Mouse (Mus musculus) embryonic facial prominence, embryonic 14.5 days (tissue): ENCODE data around the gene Tmem41b. TPM values are rescaled to one million over a fixed set of nuclear protein-coding genes. Genes with fewer than 3 reads are reported as not detected.
"Not testable (repeated sequence)": the region's sequence is repeated elsewhere in the genome, so short reads cannot be mapped to it uniquely, and the experiment has no call there.

Experiments
- ATAC-seq: fragments of 200-750 bp; cut with Nextera tagmentation; 2 replicates; pipeline ENCODE4 v1.8.0; 2017; ENCODE audit warnings: low read depth, moderate number of reproducible peaks, moderate TSS enrichment
- DNase-seq: peaks from one replicate; pipeline ENCODE4 v3.0.0-alpha.2; 2015; ENCODE audit warnings: low spot score
- H3K27ac ChIP-seq: fragments of 300-500 bp; sonication (generic); replicated peaks from 2 replicates; pipeline ENCODE4 v1.5.1; 2014; ENCODE audit warnings: low read depth, mild to moderate bottlenecking, low read length, moderate library complexity
- H3K27me3 ChIP-seq: fragments of 300-500 bp; sonication (generic); replicated peaks from 2 replicates; pipeline ENCODE4 v1.6.1; 2014; ENCODE audit warnings: low read length; ENCODE audit not compliant: control insufficient read depth, insufficient read depth
- H3K36me3 ChIP-seq: fragments of 300-500 bp; sonication (generic); 2 replicates; pipeline ENCODE4 v1.6.1; 2014; ENCODE audit warnings: low read length, mixed read lengths; ENCODE audit not compliant: control insufficient read depth, insufficient read depth
- H3K4me1 ChIP-seq: fragments of 300-500 bp; sonication (generic); 2 replicates; pipeline ENCODE4 v1.6.1; 2014; ENCODE audit warnings: antibody characterized with exemption, low read length; ENCODE audit not compliant: control insufficient read depth, insufficient read depth
- H3K4me2 ChIP-seq: fragments of 300-500 bp; sonication (generic); 2 replicates; pipeline ENCODE4 v1.6.1; 2014; ENCODE audit warnings: low read depth, mild to moderate bottlenecking, low read length, moderate library complexity, mixed read lengths
- H3K4me3 ChIP-seq: fragments of 300-500 bp; sonication (generic); 2 replicates; pipeline ENCODE4 v1.5.1; 2014; ENCODE audit warnings: low read depth, mild to moderate bottlenecking, low read length
- H3K9ac ChIP-seq: fragments of 300-500 bp; sonication (generic); 2 replicates; pipeline ENCODE4 v1.6.1; 2014; ENCODE audit warnings: low read depth, mild to moderate bottlenecking, low read length, moderate library complexity, mixed read lengths
- H3K9me3 ChIP-seq: fragments of 300-500 bp; sonication (generic); 2 replicates; pipeline ENCODE4 v1.6.1; 2016; ENCODE audit warnings: low read length; ENCODE audit not compliant: control insufficient read depth
- WGBS: fragments of 180-500 bp; shearing (Covaris S2); extraction: QIAGEN DNeasy Blood & Tissue Kit; methylation state at CpG from one replicate; pipeline ENCODE4 v1.1.7; 2014; 5-methylcytosine and 5-hydroxymethylcytosine counted together
- polyA plus RNA-seq: library from polyadenylated mRNA; unstranded; fragments of >200 nt; fragmentation: Nextera tagmentation; extraction: Ambion mirVana; gene quantifications from 2 replicates; pipeline ENCODE4 v1.2.1, GENCODE M21; 2014

Gene Tmem41b
- 67.6 and 70.6 TPM in 2 replicates for polyA plus RNA-seq

GRCm38 (mm10) chr7:109986775-109987174 lies at the start of gene Tmem41b:
Tmem41b (minus strand) TSS chr7:109986929.
- not testable (repeated sequence) for H3K27me3 ChIP-seq, ATAC-seq, H3K4me1 ChIP-seq, DNase-seq, H3K9me3 ChIP-seq, H3K36me3 ChIP-seq
- Histone ChIP-seq H3K9ac (peak within 1 kb of the TSS; percentile 73), H3K27ac (peak within 1 kb of the TSS; percentile 89), H3K4me2 (peak within 1 kb of the TSS; percentile 59), H3K4me3 (peak within 1 kb of the TSS; percentile 52)
- 40% methylated on average over 6 of the region's 6 CpGs for WGBS

GRCm38 (mm10) chr7:110030342-110030741 lies 43.6 kb upstream of the Tmem41b start:
- Histone ChIP-seq H3K27ac (no peak overlapping the region), H3K4me2 (no peak overlapping the region), H3K4me1 (no peaks in the 10 kb centered on the region), H3K9ac (no peak overlapping the region), H3K36me3 (peaks cover 57% of the 10 kb centered on the region), H3K27me3 (no peaks in the 10 kb centered on the region), H3K4me3 (no peak overlapping the region), H3K9me3 (no peaks in the 10 kb centered on the region)
- ATAC-seq (no peak), DNase-seq (no peak)
- WGBS = 75% methylated on average over 3 of the region's 3 CpGs

- Histone ChIP-seq H3K27me3 (no peaks in the 10 kb centered on the region), H3K4me1 (no peaks in the 10 kb centered on the region), H3K27ac (no peak overlapping the region), H3K4me2 (no peak overlapping the region), H3K36me3 (peaks cover 49% of the 10 kb centered on the region), H3K9me3 (peaks cover 8% of the 10 kb centered on the region), H3K4me3 (no peak overlapping the region), H3K9ac (no peak overlapping the region)
- no peak for DNase-seq
- 67% methylated on average over 1 of the region's 1 CpGs for WGBS
- ATAC-seq = no peak
Measured at GRCm38 (mm10) chr7:110028826-110029225, 42.1 kb upstream of the Tmem41b start.

GRCm38 (mm10) chr7:110026594-110026993 lies 39.9 kb upstream of the Tmem41b start:
- peaks cover 8% of the 10 kb centered on the region for H3K9me3 ChIP-seq
- H3K27ac ChIP-seq = no peak overlapping the region
- H3K9ac ChIP-seq = no peak overlapping the region
- peaks cover 30% of the 10 kb centered on the region; the same call in 1 of the 2 replicates for H3K36me3 ChIP-seq
- DNase-seq (no peak), ATAC-seq (no peak)
- H3K4me2 ChIP-seq = no peak overlapping the region
- WGBS = 68% methylated on average over 2 of the region's 2 CpGs
- H3K4me3 ChIP-seq = no peak overlapping the region
- H3K4me1 ChIP-seq = no peaks in the 10 kb centered on the region
- no peaks in the 10 kb centered on the region for H3K27me3 ChIP-seq

GRCm38 (mm10) chr7:110023553-110023952 lies 36.8 kb upstream of the Tmem41b start:
- Histone ChIP-seq H3K27ac (no peak overlapping the region), H3K4me2 (no peak overlapping the region), H3K4me3 (no peak overlapping the region), H3K9me3 (peaks cover 8% of the 10 kb centered on the region), H3K9ac (no peak overlapping the region), H3K27me3 (no peaks in the 10 kb centered on the region), H3K36me3 (peaks cover 6% of the 10 kb centered on the region; the same call in 1 of the 2 replicates), H3K4me1 (peaks cover 9% of the 10 kb centered on the region)
- DNase-seq = no peak
- no peak for ATAC-seq
- WGBS = 85% methylated on average over 1 of the region's 1 CpGs

- H3K9me3 ChIP-seq = no peaks in the 10 kb centered on the region
- H3K4me1 ChIP-seq = peaks cover 9% of the 10 kb centered on the region
- H3K4me2 ChIP-seq = peak overlapping the region; percentile 76
- DNase-seq (peak; percentile 5), ATAC-seq (peak; percentile 78)
- peak overlapping the region; percentile 94 for H3K27ac ChIP-seq
- under 1% methylated on average over 20 of the region's 42 CpGs for WGBS
- H3K27me3 ChIP-seq = no peaks in the 10 kb centered on the region
- H3K4me3 ChIP-seq = peak overlapping the region; percentile 98
- H3K36me3 ChIP-seq = no peaks in the 10 kb centered on the region
- peak overlapping the region; percentile 98 for H3K9ac ChIP-seq
Measured at GRCm38 (mm10) chr7:110018631-110019482, 32.1 kb upstream of the Tmem41b start.

- H3K9me3 ChIP-seq = no peaks in the 10 kb centered on the region
- H3K4me2 ChIP-seq = peak within 1 kb of the TSS; percentile 76
- H3K36me3 ChIP-seq = no peaks in the 10 kb centered on the region
- H3K4me1 ChIP-seq = peaks cover 9% of the 10 kb centered on the region
- H3K27ac ChIP-seq = peak within 1 kb of the TSS; percentile 94
- peak; percentile 98 for ATAC-seq
- H3K9ac ChIP-seq = peak within 1 kb of the TSS; percentile 98
- H3K4me3 ChIP-seq = peak within 1 kb of the TSS; percentile 98
- DNase-seq = peak; percentile 98
- under 1% methylated on average over 40 of the region's 48 CpGs for WGBS
- no peaks in the 10 kb centered on the region for H3K27me3 ChIP-seq
Measured at GRCm38 (mm10) chr7:110018117-110018630, 31.4 kb upstream of the Tmem41b start, which contains the start of gene Ipo7. Ipo7 (plus strand) TSS chr7:110018274.

- WGBS = 83% methylated on average over 5 of the region's 5 CpGs
- H3K4me2 ChIP-seq = no peak overlapping the region
- no peak overlapping the region for H3K27ac ChIP-seq
- DNase-seq (no peak), ATAC-seq (no peak)
- no peak overlapping the region for H3K9ac ChIP-seq
- no peaks in the 10 kb centered on the region for H3K27me3 ChIP-seq
- no peaks in the 10 kb centered on the region for H3K9me3 ChIP-seq
- H3K4me1 ChIP-seq = no peaks in the 10 kb centered on the region
- no peak overlapping the region for H3K4me3 ChIP-seq
- no peaks in the 10 kb centered on the region for H3K36me3 ChIP-seq
Measured at GRCm38 (mm10) chr7:110014272-110014671, 27.5 kb upstream of the Tmem41b start.
